ENCODE assay signal across 8 mouse cellular contexts in genomic region chr10:39501977-39502706, GRCm38 (mm10).
DNase-seq lines count a peak whose midpoint lies in the region; ATAC-seq lines count a peak whose summit lies in the region.

No protein-coding gene starts in this region.

- H3K4me1 ChIP-seq in liver, embryonic 12.5 days, result peaks cover 10% of the 10 kb centered on the region; the same call in 1 of the 2 replicates
- peaks cover 43% of the 10 kb centered on the region for H3K4me1 ChIP-seq in lung, embryonic 16.5 days (replicated peaks; ENCODE audit: control insufficient read depth, insufficient read depth, low read length)
- H3K4me1 ChIP-seq in stomach, embryonic 15.5 days, result peaks cover 35% of the 10 kb centered on the region

- H3K36me3 ChIP-seq in liver, embryonic 12.5 days, result no peaks in the 10 kb centered on the region
- H3K36me3 ChIP-seq in lung, embryonic 16.5 days (ENCODE audit: control insufficient read depth, insufficient read depth, low read length), result no peaks in the 10 kb centered on the region
- H3K36me3 ChIP-seq in stomach, embryonic 15.5 days, result no peaks in the 10 kb centered on the region

- peak; percentile 50 for DNase-seq in liver
- DNase-seq in brain, adult 2 months (ENCODE audit: low read depth, low spot score), result peak; percentile 81
- DNase-seq in gastrocnemius, postnatal 10 days, result peak; percentile 74

- H3K9me3 ChIP-seq in liver, embryonic 12.5 days (replicated peaks), result no peaks in the 10 kb centered on the region
- no peaks in the 10 kb centered on the region for H3K9me3 ChIP-seq in lung, embryonic 16.5 days (ENCODE audit: control insufficient read depth, low read length)
- H3K9me3 ChIP-seq in stomach, embryonic 15.5 days, result no peaks in the 10 kb centered on the region

- no peaks in the 10 kb centered on the region for H3K27me3 ChIP-seq in liver, embryonic 12.5 days (replicated peaks)
- no peaks in the 10 kb centered on the region for H3K27me3 ChIP-seq in lung, embryonic 16.5 days (ENCODE audit: control insufficient read depth, insufficient read depth, low read depth, low read length)
- no peaks in the 10 kb centered on the region for H3K27me3 ChIP-seq in stomach, embryonic 15.5 days (replicated peaks)

- no peak overlapping the region for H3K4me3 ChIP-seq in liver, embryonic 12.5 days
- no peak overlapping the region for H3K4me3 ChIP-seq in lung, embryonic 16.5 days (ENCODE audit: low read length)
- no peak overlapping the region for H3K4me3 ChIP-seq in stomach, embryonic 15.5 days (replicated peaks)

- H3K4me2 ChIP-seq in liver, embryonic 12.5 days, result no peak overlapping the region
- peak overlapping the region; percentile 13; the same call in 1 of the 2 replicates for H3K4me2 ChIP-seq in lung, embryonic 16.5 days (ENCODE audit: low read depth, low read length)
- H3K4me2 ChIP-seq in stomach, embryonic 15.5 days, result no peak overlapping the region

- H3K9ac ChIP-seq in liver, embryonic 12.5 days, result no peak overlapping the region
- peak overlapping the region; percentile 12; the same call in 1 of the 2 replicates for H3K9ac ChIP-seq in lung, embryonic 16.5 days (ENCODE audit: low read length)
- no peak overlapping the region for H3K9ac ChIP-seq in stomach, embryonic 15.5 days

- no peak overlapping the region for H3K27ac ChIP-seq in liver, embryonic 12.5 days
- peak overlapping the region; percentile 38; the same call in 1 of the 2 replicates for H3K27ac ChIP-seq in lung, embryonic 16.5 days (ENCODE audit: low read length)
- peak overlapping the region; percentile 6; the same call in 1 of the 2 replicates for H3K27ac ChIP-seq in stomach, embryonic 15.5 days

- no peak for ATAC-seq in liver, embryonic 12.5 days
- peak; percentile 33 for ATAC-seq in inflammation-experienced regulatory T-cells, adult 6 months
- ATAC-seq in lung, embryonic 16.5 days (ENCODE audit: low read depth), result peak; percentile 63
- peak; percentile 33; the same call in 1 of the 2 replicates for ATAC-seq in stomach, embryonic 15.5 days (ENCODE audit: insufficient read depth, low FRiP score, low read depth)
- no peak for ATAC-seq in erythroblast, adult 5-6 weeks (replicated peaks; ENCODE audit: low FRiP score, poor library complexity, severe bottlenecking)

- 83% methylated on average over 13 of the region's 13 CpGs for WGBS in liver, embryonic 12.5 days (ENCODE audit: insufficient replicate concordance)
- WGBS in lung, embryonic 16.5 days, result 35% methylated on average over 13 of the region's 13 CpGs
- WGBS in stomach, embryonic 15.5 days, result 66% methylated on average over 13 of the region's 13 CpGs

Comparison
In these comparisons a context has a peak if more than half of its experiments do, and no peak if none do; other contexts are left out.
1. ATAC-seq: peak in inflammation-experienced regulatory T-cells, adult 6 months (single experiment), lung, embryonic 16.5 days (single experiment) and stomach, embryonic 15.5 days (single experiment); none in liver, embryonic 12.5 days (single experiment) and erythroblast, adult 5-6 weeks (single experiment).
2. Peak in every context shown above with its lines, with median percentiles within 50 percentile points of each other: DNase-seq.